Mouse (Mus musculus) gastrocnemius, adult 2 months (tissue): Measurements from ENCODE around the gene Btbd9. TPM values are rescaled to one million over a fixed set of nuclear protein-coding genes. Genes with fewer than 3 reads are reported as not detected.
"Not testable (repeated sequence)": the region's sequence is repeated elsewhere in the genome, so short reads cannot be mapped to it uniquely, and the experiment has no call there.

ENCODE experiments used
- DNase-seq: peaks from one replicate; pipeline ENCODE4 v3.0.0; 2022
- H3K27ac ChIP-seq: fragments of 200-600 bp; 2 replicates; pipeline ENCODE4 v1.8.1; 2022; ENCODE audit warnings: mild to moderate bottlenecking
- H3K4me3 ChIP-seq: fragments of 200-600 bp; 2 replicates; pipeline ENCODE4 v1.8.1; 2022; ENCODE audit warnings: mild to moderate bottlenecking, moderate library complexity
- CTCF ChIP-seq: fragments of 200-600 bp; IDR thresholded peaks from 2 replicates; pipeline ENCODE4 v1.8.1; 2022; ENCODE audit warnings: antibody characterized with exemption, mild to moderate bottlenecking, moderate library complexity
- intact Hi-C: fragments of 180-260 bp; cut with DNase I; formaldehyde crosslinking; loops from one replicate; pipeline ENCODE4 v1.15.1; 2025
- total RNA-seq, 2 experiments: library from RNA; stranded (reverse); gene quantifications; 2 replicates each; pipeline ENCODE4 v1.2.3; 2021

The Btbd9 gene
- total RNA-seq, 2 experiments from 2014 or later, result 11.9 to 14.7 TPM

- TF ChIP-seq CTCF, result no peak
- no peak overlapping the region for H3K4me3 ChIP-seq
- H3K27ac ChIP-seq, result no peak overlapping the region
- DNase-seq, result no peak
- intact Hi-C loops, result no loop called here
These were observed 43.2 kb downstream of the Btbd9 start for GRCm38 (mm10) chr17:30533098-30533497.

GRCm38 (mm10) chr17:30530542-30530940 is 45.7 kb downstream of the Btbd9 start:
- no peak for TF ChIP-seq CTCF
- Histone ChIP-seq H3K27ac (no peak overlapping the region), H3K4me3 (no peak overlapping the region)
- intact Hi-C loops, result no loop called here
- no peak for DNase-seq

- no peak for DNase-seq
- Histone ChIP-seq H3K27ac (no peak overlapping the region), H3K4me3 (no peak overlapping the region)
- no peak for TF ChIP-seq CTCF
- intact Hi-C loops, result no loop called here
These were observed 46.4 kb downstream of the Btbd9 start for GRCm38 (mm10) chr17:30529632-30530541.

GRCm38 (mm10) chr17:30525405-30526295 is 50.6 kb downstream of the Btbd9 start:
- TF ChIP-seq CTCF, result no peak
- Histone ChIP-seq H3K27ac (no peak overlapping the region), H3K4me3 (no peak overlapping the region)
- no peak for DNase-seq
- intact Hi-C loops, result no loop called here

GRCm38 (mm10) chr17:30524451-30524850 is 51.8 kb downstream of the Btbd9 start:
- intact Hi-C loops, result no loop called here
- Histone ChIP-seq H3K27ac (no peak overlapping the region), H3K4me3 (no peak overlapping the region)
- no peak for DNase-seq
- no peak for TF ChIP-seq CTCF

- no peak for DNase-seq
- no peak overlapping the region for H3K4me3 ChIP-seq
- intact Hi-C loops, result no loop called here
- no peak for TF ChIP-seq CTCF
- H3K27ac ChIP-seq, result no peak overlapping the region
These were observed 52.5 kb downstream of the Btbd9 start for GRCm38 (mm10) chr17:30523783-30524182.

GRCm38 (mm10) chr17:30522406-30523078 is 53.7 kb downstream of the Btbd9 start:
- H3K27ac ChIP-seq, result no peak overlapping the region
- TF ChIP-seq CTCF, result no peak
- DNase-seq, result no peak
- intact Hi-C loops, result no loop called here
- no peak overlapping the region for H3K4me3 ChIP-seq

- H3K4me3 ChIP-seq, intact Hi-C loops, DNase-seq, H3K27ac ChIP-seq: not testable (repeated sequence)
These were observed 57.1 kb downstream of the Btbd9 start for GRCm38 (mm10) chr17:30519172-30519512.

- TF ChIP-seq CTCF, result no peak
- Histone ChIP-seq H3K27ac (no peak overlapping the region), H3K4me3 (no peak overlapping the region)
- intact Hi-C loops, result no loop called here
- DNase-seq, result no peak
These were observed 57.7 kb downstream of the Btbd9 start for GRCm38 (mm10) chr17:30518431-30519171.

- intact Hi-C loops, result no loop called here
- Histone ChIP-seq H3K27ac (no peak overlapping the region), H3K4me3 (no peak overlapping the region)
- DNase-seq, result no peak
- no peak for TF ChIP-seq CTCF
These were observed 59.5 kb downstream of the Btbd9 start for GRCm38 (mm10) chr17:30516580-30517340.

- intact Hi-C loops, result no loop called here
- no peak overlapping the region for H3K4me3 ChIP-seq
- H3K27ac ChIP-seq, result no peak overlapping the region
- no peak for TF ChIP-seq CTCF
- no peak for DNase-seq
These were observed 60.9 kb downstream of the Btbd9 start for GRCm38 (mm10) chr17:30515401-30515800.
